Mouse (Mus musculus) spleen, adult 2 months (tissue): ENCODE measurements around the gene Tent4b.

Source experiments
- CTCF ChIP-seq: fragments of 200-500 bp; IDR thresholded peaks from 2 replicates; pipeline ENCODE4 v1.5.1; 2011; ENCODE audit warnings: mild to moderate bottlenecking, inconsistent platforms; ENCODE audit not compliant: insufficient read depth, insufficient read length, insufficient replicate concordance; ENCODE audit errors: extremely low read depth
- POLR2A ChIP-seq: fragments of 200-500 bp; IDR thresholded peaks from 2 replicates; pipeline ENCODE4 v1.6.1; 2011; ENCODE audit warnings: low read depth, low read length, inconsistent platforms

DNA sequence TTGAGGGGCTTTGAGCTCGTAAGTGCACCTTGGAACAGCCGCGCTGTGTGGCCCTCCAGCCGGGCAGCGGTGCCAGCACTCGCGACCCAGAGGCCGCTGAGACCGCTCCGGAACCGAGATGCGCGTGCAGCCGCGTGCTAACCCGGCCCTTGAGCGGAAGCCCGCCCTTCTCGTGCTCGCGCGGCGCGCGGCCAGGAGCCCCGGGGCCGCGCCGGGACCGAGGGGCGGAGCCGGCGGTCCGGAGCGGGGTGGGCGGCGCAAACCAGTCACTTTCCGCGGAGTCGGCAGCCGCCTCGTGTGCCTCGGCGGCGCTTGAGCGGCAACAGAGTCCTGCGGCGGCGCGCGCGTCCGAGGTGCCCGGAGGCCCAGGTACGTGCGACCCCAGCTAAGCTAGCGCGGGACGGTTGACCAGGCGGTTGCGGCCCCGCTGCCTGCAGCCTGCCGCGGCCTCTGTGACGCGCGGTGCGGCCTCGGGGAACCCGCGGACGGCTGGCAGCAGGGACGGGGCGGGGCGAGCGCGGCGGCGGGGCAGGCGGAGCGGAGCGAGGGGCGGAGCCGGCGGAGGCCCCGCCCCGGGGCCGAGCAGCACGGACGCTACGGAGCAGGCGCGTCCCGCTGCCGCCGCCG lies at the start of gene Tent4b:
- TF ChIP-seq POLR2A, result peak; percentile 59
- no peak for TF ChIP-seq CTCF
